Mouse (Mus musculus) fibroblast of lung, adult 2 months (primary cell): ENCODE data around the gene Wdr49.
A peak's percentile ranks its signal among the peaks of the same experiment; 100 is the strongest.

Experiments used
- DNase-seq: peaks from one replicate; pipeline ENCODE4 v3.0.0-alpha.2; 2011; ENCODE audit warnings: low read depth

Gene Wdr49

GRCm38 (mm10) chr3:75482056-75482455, at the start of gene Wdr49:
Gene Wdr49 (minus strand): TSS chr3:75482156.
- no peak for DNase-seq

- no peak for DNase-seq
Observed at GRCm38 (mm10) chr3:75531074-75531473, 49.1 kb upstream of the Wdr49 start.

GRCm38 (mm10) chr3:75522527-75522926, 40.6 kb upstream of the Wdr49 start:
- DNase-seq: no peak

- DNase-seq: no peak
Observed at GRCm38 (mm10) chr3:75521314-75521713, 39.4 kb upstream of the Wdr49 start.

GRCm38 (mm10) chr3:75517631-75518250, 35.8 kb upstream of the Wdr49 start:
- no peak for DNase-seq

GRCm38 (mm10) chr3:75498961-75499960, 17.3 kb upstream of the Wdr49 start:
- DNase-seq: peak; percentile 29

GRCm38 (mm10) chr3:75492913-75493312, 11.0 kb upstream of the Wdr49 start:
- DNase-seq: no peak

- no peak for DNase-seq
Observed at GRCm38 (mm10) chr3:75475106-75475505, 6.8 kb downstream of the Wdr49 start.

GRCm38 (mm10) chr3:75474657-75475056, 7.3 kb downstream of the Wdr49 start:
- DNase-seq: no peak

GRCm38 (mm10) chr3:75468154-75468553, 13.8 kb downstream of the Wdr49 start:
- DNase-seq: no peak

GRCm38 (mm10) chr3:75430564-75431181, 51.3 kb downstream of the Wdr49 start:
- no peak for DNase-seq

- DNase-seq: no peak
Observed at GRCm38 (mm10) chr3:75395918-75396317, 86.0 kb downstream of the Wdr49 start.

GRCm38 (mm10) chr3:75395121-75395895, 86.6 kb downstream of the Wdr49 start:
- DNase-seq: no peak

- DNase-seq: no peak
Observed at GRCm38 (mm10) chr3:75394487-75394886, 87.5 kb downstream of the Wdr49 start.

GRCm38 (mm10) chr3:75381776-75382175, 100.2 kb downstream of the Wdr49 start:
- no peak for DNase-seq

GRCm38 (mm10) chr3:75353972-75354371, 128.0 kb downstream of the Wdr49 start:
- no peak for DNase-seq

- DNase-seq: no peak
Observed at GRCm38 (mm10) chr3:75337196-75337595, 144.8 kb downstream of the Wdr49 start.

GRCm38 (mm10) chr3:75320999-75321398, 161.0 kb downstream of the Wdr49 start:
- DNase-seq: no peak

GRCm38 (mm10) chr3:75308861-75309260, 173.1 kb downstream of the Wdr49 start:
- DNase-seq: no peak

GRCm38 (mm10) chr3:75308228-75308627, 173.7 kb downstream of the Wdr49 start:
- no peak for DNase-seq

- DNase-seq: no peak
Observed at GRCm38 (mm10) chr3:75305584-75305983, 176.4 kb downstream of the Wdr49 start.

GRCm38 (mm10) chr3:75304621-75305020, 177.3 kb downstream of the Wdr49 start:
- DNase-seq: no peak
